Mouse (Mus musculus): Measurements from ENCODE around the gene Kng1.

DNA sequence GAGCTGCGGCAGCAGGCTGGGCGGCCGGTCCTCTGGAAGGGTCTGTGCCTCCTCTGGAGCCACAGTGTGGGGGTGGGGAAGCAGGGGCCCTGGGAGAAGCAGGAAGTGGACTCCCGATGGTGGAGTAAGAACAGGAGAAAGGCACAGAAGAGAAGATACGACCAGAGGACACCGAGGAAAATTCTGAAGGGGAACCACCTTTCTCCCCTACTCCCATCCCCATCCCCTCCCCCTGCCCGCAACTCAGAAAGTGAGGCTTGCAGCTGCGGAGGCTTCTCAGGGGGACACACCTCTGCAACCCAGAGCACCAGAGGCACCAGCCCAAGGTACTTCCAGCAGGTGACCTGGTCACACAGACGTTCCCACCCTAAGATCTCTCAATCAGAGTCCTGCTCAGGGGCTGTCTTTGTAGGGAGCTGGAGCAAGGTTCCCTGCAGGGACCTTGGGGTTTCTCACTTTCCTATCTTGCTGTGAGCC lies 42.5 kb downstream of the Kng1 start:
- no peak for TF ChIP-seq EP300 (IDR thresholded peaks at IDR 0.05)
- TF ChIP-seq CTCF (IDR thresholded peaks at IDR 0.05) = no peak
